Mouse (Mus musculus) layer of hippocampus, postnatal 14 days (tissue): ENCODE measurements around the gene Etaa1. TPM values are rescaled to one million over a fixed set of nuclear protein-coding genes. Genes with fewer than 3 reads are reported as not detected.
"Not testable (repeated sequence)": the region's sequence is repeated elsewhere in the genome, so short reads cannot be mapped to it uniquely, and the experiment has no call there.

ENCODE experiments used
- DNase-seq, 2 experiments: peaks; one replicate each; pipeline ENCODE4 v3.0.0; 2021 to 2022; ENCODE audit warnings: low spot score in 2 of 2, mixed read lengths in 1 of 2
- long read RNA-seq, 2 experiments: library from polyadenylated mRNA; stranded (forward); transcript quantifications; one replicate each; pipeline ENCODE4 v2.0.0; 2021
- total RNA-seq, 2 experiments: library from RNA; stranded (reverse); gene quantifications; 2 replicates each; pipeline ENCODE4 v1.2.3; 2021

The Etaa1 gene
- total RNA-seq, result 1 to 10 TPM; 6.0 to 6.2 TPM
- long read RNA-seq, experiment 1, full-length matches to known transcripts, result 7 of 8 reads
- long read RNA-seq, experiment 1, partial matches to known transcripts, result 0 of 8 reads
- long read RNA-seq, experiment 1, other reads (novel, unspliced or antisense), result 1 of 8 reads
- long read RNA-seq, experiment 2, full-length matches to known transcripts, result 3 of 4 reads
- long read RNA-seq, experiment 2, partial matches to known transcripts, result 1 of 4 reads
- long read RNA-seq, experiment 2, other reads (novel, unspliced or antisense), result 0 of 4 reads

DNA sequence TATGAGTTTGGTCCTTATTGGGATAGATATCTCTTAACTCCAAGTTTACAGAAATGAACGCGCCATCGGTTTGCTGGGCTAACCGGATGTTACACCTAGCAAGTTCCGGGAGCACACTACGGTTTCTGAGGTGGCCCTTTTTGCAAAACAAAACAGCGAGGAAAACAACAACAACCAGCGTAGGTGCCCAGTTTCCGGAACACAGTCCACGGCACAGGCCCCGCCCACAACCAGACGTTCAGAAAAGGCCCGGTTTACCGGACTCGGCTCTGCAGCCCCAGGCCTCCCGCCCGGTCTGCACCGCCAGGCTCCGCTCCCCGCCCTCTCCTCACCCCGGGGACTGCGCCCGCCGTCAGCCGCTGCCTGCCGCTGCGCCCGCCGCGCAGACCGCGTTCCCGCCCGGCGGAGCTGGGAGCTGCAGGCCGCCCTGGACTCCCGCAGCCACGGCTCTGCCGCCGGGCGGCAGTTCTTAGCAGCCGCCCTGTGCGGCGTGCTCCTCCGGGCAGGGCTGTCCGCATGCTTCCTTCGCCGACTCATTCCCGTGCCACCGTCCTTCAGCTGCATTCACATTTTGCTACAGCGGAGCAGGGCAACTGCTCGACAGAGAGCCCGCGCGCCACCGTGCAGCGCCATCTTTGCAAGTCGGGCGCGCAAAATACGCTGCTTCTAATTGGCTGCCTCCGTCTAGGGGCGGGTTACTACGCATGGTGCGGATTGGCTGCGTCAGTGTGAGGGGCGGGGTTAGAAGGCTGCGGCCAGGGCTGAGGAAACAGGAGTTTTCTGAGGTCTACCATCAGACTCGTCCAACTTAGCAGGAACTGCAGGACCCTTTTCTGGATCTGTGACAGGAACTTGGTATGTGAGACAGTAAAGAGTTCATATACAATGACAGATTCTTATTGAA, at the start of gene Etaa1:
Etaa1 (minus strand) TSS at position 645 of the 904 bp plus-strand sequence.
- DNase-seq, result peak; percentile 93 to 95

GRCm38 (mm10) chr11:17994151-17994550, 40.5 kb upstream of the Etaa1 start:
- DNase-seq, result no peak

DNA sequence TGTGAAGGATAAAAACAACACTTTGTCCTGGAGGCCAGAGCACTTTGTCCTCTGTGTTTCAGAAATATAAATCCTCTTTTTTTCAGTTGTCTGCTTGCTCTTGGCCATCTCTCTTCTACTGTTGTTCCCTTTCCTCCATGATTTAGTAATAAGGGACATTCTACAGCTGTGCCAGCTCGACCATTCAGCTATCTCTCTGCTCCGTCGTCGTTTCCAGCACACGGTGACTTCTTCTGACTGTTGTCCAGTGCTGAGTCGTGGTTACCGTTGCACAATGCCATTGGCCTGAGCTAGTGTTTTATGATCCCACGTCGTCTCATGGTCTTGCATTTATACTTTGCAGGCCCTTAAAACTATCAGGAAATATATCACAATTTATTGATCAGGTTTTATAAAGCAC, 38.6 kb upstream of the Etaa1 start:
- DNase-seq, result no peak

DNA sequence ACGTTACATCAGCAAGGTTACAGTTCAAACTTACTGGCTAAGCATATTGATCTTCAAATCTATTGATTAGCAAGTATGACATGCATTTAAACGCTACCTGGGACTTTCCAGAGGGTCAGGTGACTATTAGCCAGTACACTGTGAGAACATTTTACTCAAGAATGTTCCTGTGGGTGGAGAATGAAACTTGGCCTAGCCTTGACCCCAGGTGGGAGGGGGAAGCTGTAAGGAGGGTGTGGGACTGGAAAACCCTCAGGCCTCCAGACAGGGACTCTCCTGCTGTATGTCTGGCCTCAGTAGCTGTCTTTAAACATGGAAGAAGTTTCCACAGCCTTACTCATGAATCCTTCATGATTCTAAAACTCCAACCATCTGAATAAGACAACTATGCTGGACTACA, 29.7 kb upstream of the Etaa1 start:
- no peak for DNase-seq

DNA sequence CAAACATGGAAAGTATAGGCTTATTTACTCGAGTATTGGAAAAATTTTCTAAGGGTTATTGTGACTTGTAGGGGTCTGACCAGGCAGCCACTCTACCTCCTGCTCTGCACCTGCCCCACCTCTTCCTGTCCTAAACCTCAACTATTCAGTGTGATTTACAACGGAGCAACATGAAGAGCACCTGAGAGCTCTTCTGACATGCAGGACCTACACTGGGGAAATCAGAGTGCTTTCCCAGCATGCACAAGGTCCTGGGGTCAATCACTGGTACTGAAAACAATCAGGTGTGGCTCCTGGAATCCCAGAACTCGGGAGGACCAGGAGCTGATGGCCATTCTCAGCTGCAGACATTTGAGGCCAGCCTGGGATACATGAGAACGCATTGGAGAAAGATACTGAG, 27.6 kb upstream of the Etaa1 start:
- DNase-seq, result no peak

DNA sequence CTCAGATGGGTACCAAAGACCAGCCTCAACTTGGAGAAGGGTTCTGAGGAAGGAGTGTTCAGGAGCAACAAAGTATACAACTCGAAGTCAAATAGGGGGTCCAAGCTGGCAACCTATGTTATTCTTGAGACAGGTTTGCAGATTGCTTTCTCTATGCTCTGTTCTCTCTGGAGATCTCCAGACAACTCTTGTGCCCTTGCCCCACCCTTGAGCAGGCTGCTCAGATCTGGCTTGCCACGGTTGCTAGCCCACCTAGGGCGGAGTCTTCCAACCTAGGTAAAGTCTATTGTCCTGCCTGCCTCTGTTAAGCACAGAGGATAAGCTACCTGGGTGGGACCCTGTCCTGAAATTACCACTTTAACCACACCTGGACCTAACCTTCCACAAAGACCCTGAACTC, 21.9 kb upstream of the Etaa1 start:
- no peak for DNase-seq

- no peak for DNase-seq
Observed at GRCm38 (mm10) chr11:17952791-17953190, 884 bp downstream of the Etaa1 start.

GRCm38 (mm10) chr11:17951336-17951735, 2.3 kb downstream of the Etaa1 start:
- DNase-seq, result peak; percentile 59 to 87

- no peak for DNase-seq
Observed at GRCm38 (mm10) chr11:17939168-17939567, 14.5 kb downstream of the Etaa1 start.

- DNase-seq, result no peak
Observed at GRCm38 (mm10) chr11:17937931-17938330, 15.7 kb downstream of the Etaa1 start.

GRCm38 (mm10) chr11:17917905-17918304, 35.8 kb downstream of the Etaa1 start:
- DNase-seq, result no peak

DNA sequence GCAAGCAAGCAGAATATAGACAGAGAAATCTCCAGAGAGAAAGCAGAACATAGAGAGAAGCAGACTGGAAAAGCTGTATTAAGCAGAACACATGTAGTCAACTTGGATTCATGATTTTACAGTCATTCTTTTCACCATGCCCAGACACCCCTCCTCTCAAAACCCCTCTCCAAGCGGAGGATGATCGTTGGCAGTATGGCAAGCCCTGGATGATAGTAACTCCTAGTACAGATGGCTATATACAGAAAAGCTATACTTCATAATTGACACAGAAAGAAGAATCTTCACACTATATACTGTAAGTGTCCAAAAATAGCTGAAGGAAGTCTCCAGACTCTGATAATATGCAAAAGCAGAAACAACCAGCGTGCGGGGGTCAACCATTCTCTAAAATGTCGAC, 36.6 kb downstream of the Etaa1 start:
- DNase-seq, result no peak

- DNase-seq, result no peak
Observed at GRCm38 (mm10) chr11:17916486-17916885, 37.2 kb downstream of the Etaa1 start.

GRCm38 (mm10) chr11:17900996-17901395, 52.7 kb downstream of the Etaa1 start:
- not testable (repeated sequence) for DNase-seq
